Mouse (Mus musculus) adrenal gland, adult 2 months (tissue): ENCODE results near the gene Asic5. TPM values are rescaled to one million over a fixed set of nuclear protein-coding genes. Genes with fewer than 3 reads are reported as not detected.

Experiments
- DNase-seq: peaks from one replicate; pipeline ENCODE4 v3.0.0; 2021
- polyA plus RNA-seq: library from polyadenylated mRNA; depleted of rRNA; stranded (reverse); fragments of >200 nt; gene quantifications from 2 replicates; pipeline ENCODE4 v1.2.3, GENCODE M21; 2012
- total RNA-seq, 2 experiments: library from RNA; stranded (reverse); gene quantifications; 2 replicates each; pipeline ENCODE4 v1.2.3; 2021

The Asic5 gene
- total and polyA plus RNA-seq, 3 experiments = not detected

- DNase-seq = no peak
Measured at GRCm38 (mm10) chr3:82014148-82014703, 32.1 kb downstream of the Asic5 start.

GRCm38 (mm10) chr3:82022421-82022920 is 40.4 kb downstream of the Asic5 start:
- no peak for DNase-seq

GRCm38 (mm10) chr3:82023065-82023464 is 41.0 kb downstream of the Asic5 start:
- no peak for DNase-seq

GRCm38 (mm10) chr3:82027286-82027685 is 45.2 kb downstream of the Asic5 start:
- DNase-seq = no peak

GRCm38 (mm10) chr3:82029229-82029628 is 47.1 kb downstream of the Asic5 start:
- peak; percentile 45 for DNase-seq

GRCm38 (mm10) chr3:82030008-82030748 is 48.1 kb downstream of the Asic5 start:
- no peak for DNase-seq

- no peak for DNase-seq
Measured at GRCm38 (mm10) chr3:82036262-82037044, 54.4 kb downstream of the Asic5 start.

GRCm38 (mm10) chr3:82043676-82044075 is 61.6 kb downstream of the Asic5 start:
- no peak for DNase-seq

GRCm38 (mm10) chr3:82044902-82045301 is 62.8 kb downstream of the Asic5 start:
- no peak for DNase-seq

GRCm38 (mm10) chr3:82046087-82046486 is 64.0 kb downstream of the Asic5 start:
- DNase-seq = no peak

GRCm38 (mm10) chr3:82047100-82047753 is 65.1 kb downstream of the Asic5 start:
- DNase-seq = peak; percentile 22

- DNase-seq = no peak
Measured at GRCm38 (mm10) chr3:82048078-82048477, 66.0 kb downstream of the Asic5 start.

- DNase-seq = no peak
Measured at GRCm38 (mm10) chr3:82048681-82049080, 66.6 kb downstream of the Asic5 start.

GRCm38 (mm10) chr3:82051468-82051867 is 69.4 kb downstream of the Asic5 start:
- DNase-seq = no peak

- no peak for DNase-seq
Measured at GRCm38 (mm10) chr3:82052029-82052428, 69.9 kb downstream of the Asic5 start.

GRCm38 (mm10) chr3:82054283-82054974 is 72.3 kb downstream of the Asic5 start:
- DNase-seq = no peak

GRCm38 (mm10) chr3:82057201-82057600 is 75.1 kb downstream of the Asic5 start:
- DNase-seq = no peak

GRCm38 (mm10) chr3:82061402-82062180 is 79.5 kb downstream of the Asic5 start:
- no peak for DNase-seq

- DNase-seq = no peak
Measured at GRCm38 (mm10) chr3:82067830-82068229, 85.7 kb downstream of the Asic5 start.
